Mouse (Mus musculus): Measurements from ENCODE around the gene Zdhhc25. TPM values are rescaled to one million over a fixed set of nuclear protein-coding genes. Genes with fewer than 3 reads are reported as not detected.
A peak's percentile ranks its signal among the peaks of the same experiment; 100 is the strongest.

Gene Zdhhc25
- polyA plus RNA-seq, 1 experiment = not detected

GRCm38 (mm10) chr15:88602496-88602895, 2.4 kb downstream of the Zdhhc25 start:
- H3K9me3 ChIP-seq (ENCODE audit: control insufficient read depth, low read length) = peaks cover 43% of the 10 kb centered on the region
- H3K36me3 ChIP-seq (ENCODE audit: control insufficient read depth) = no peaks in the 10 kb centered on the region
- no peak for TF ChIP-seq TAL1 (IDR thresholded peaks at IDR 0.05; ENCODE audit: low read length)
- TF ChIP-seq GATA1 (IDR thresholded peaks at IDR 0.05; ENCODE audit: low read length) = no peak
- no peaks in the 10 kb centered on the region for H3K4me1 ChIP-seq (ENCODE audit: control insufficient read depth)
- H3K4me3 ChIP-seq (replicated peaks) = no peak overlapping the region
- no peaks in the 10 kb centered on the region for H3K27me3 ChIP-seq (ENCODE audit: control insufficient read depth)

DNA sequence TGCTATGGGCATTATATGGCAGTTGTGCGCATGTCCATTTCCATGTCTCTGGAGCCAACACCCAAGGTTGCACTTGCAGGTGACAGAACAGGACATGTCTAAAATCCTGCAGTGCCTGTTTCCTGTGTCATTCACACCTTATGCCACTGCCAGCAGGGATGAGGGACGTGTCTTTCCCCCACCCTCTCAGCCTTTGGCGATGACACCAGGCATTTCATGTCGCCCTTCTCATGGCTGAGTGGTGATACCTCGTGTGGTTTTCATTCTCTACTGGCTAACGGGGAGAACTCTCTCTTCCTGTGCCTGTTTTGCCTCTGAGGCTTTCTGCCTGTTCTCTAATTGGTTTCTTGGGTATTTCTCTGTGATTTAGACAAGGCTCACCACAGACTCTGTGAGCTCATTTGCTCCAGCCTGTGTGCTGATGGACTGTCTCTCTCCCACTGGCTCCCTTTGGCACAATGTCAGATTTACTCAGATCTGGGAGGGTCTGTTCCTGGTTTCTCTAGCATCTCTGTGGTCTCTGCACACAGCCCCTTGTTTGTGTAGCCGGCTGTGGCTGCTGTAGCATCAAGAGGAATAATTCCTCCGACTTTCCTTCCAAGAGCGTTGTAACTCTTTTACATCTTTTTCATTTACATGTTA, 3.1 kb downstream of the Zdhhc25 start:
- no peak for TF ChIP-seq GATA1 (IDR thresholded peaks at IDR 0.05; ENCODE audit: low read length)
- Histone ChIP-seq H3K9me3 (ENCODE audit: control insufficient read depth, low read length) (peaks cover 36% of the 10 kb centered on the region), H3K4me1 (ENCODE audit: control insufficient read depth) (no peaks in the 10 kb centered on the region), H3K36me3 (ENCODE audit: control insufficient read depth) (no peaks in the 10 kb centered on the region), H3K27me3 (ENCODE audit: control insufficient read depth) (no peaks in the 10 kb centered on the region), H3K4me3 (replicated peaks) (no peak overlapping the region)

DNA sequence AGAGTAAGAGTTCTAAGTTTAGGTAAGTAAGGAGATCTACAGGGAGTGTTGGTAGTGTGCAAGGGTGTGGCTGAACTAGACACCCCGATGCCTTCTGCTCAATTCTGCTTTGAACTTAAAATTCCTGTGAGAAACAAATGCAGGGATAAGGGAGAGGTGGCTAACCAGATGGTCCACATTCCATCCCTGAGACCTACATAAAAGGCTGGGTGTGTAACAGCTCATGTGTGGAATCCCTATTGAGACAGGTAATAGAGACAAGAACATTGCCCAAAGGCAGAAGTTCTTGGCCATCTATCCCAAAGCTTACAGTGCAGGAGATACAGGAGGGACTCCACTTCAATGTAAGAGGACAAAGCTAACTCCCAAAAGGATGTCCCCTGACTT, 3.6 kb downstream of the Zdhhc25 start:
- H3K36me3 ChIP-seq (ENCODE audit: control insufficient read depth) = no peaks in the 10 kb centered on the region
- TF ChIP-seq GATA1 (IDR thresholded peaks at IDR 0.05; ENCODE audit: low read length) (no peak), TAL1 (IDR thresholded peaks at IDR 0.05; ENCODE audit: low read length) (no peak)
- H3K4me1 ChIP-seq (ENCODE audit: control insufficient read depth) = no peaks in the 10 kb centered on the region
- peaks cover 31% of the 10 kb centered on the region for H3K9me3 ChIP-seq (ENCODE audit: control insufficient read depth, low read length)
- H3K4me3 ChIP-seq (replicated peaks) = no peak overlapping the region
- no peaks in the 10 kb centered on the region for H3K27me3 ChIP-seq (ENCODE audit: control insufficient read depth)

- no peaks in the 10 kb centered on the region for H3K4me1 ChIP-seq (ENCODE audit: control insufficient read depth)
- H3K27me3 ChIP-seq (ENCODE audit: control insufficient read depth) = no peaks in the 10 kb centered on the region
- H3K36me3 ChIP-seq (ENCODE audit: control insufficient read depth) = no peaks in the 10 kb centered on the region
- peaks cover 23% of the 10 kb centered on the region for H3K9me3 ChIP-seq (ENCODE audit: control insufficient read depth, low read length)
- H3K4me3 ChIP-seq (replicated peaks) = no peak overlapping the region
- TF ChIP-seq TAL1 (IDR thresholded peaks at IDR 0.05; ENCODE audit: low read length) (no peak), GATA1 (IDR thresholded peaks at IDR 0.05; ENCODE audit: low read length) (no peak)
These were observed 4.7 kb downstream of the Zdhhc25 start for GRCm38 (mm10) chr15:88604669-88605414.

DNA sequence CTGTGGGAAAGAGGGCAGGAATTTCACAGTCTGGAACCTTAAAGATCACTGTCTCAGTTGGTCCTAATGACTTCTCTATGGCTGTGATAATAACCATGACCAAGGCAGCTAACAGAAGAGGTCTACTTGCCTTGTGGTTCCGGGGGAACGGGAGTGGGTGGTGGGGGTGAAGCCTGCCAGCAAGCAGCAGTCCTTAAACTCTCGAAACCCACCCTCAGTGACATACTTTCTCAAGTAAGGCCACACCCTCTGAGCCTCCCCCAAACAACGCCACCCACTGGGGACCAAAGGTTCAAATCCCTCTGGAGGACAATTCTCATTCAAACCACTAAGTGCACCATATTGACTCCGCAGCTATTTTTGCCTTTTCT, 5.3 kb downstream of the Zdhhc25 start:
- H3K36me3 ChIP-seq (ENCODE audit: control insufficient read depth) = no peaks in the 10 kb centered on the region

GRCm38 (mm10) chr15:88617125-88617524, 17.0 kb downstream of the Zdhhc25 start:
- H3K4me1 ChIP-seq (ENCODE audit: control insufficient read depth) = no peaks in the 10 kb centered on the region
- H3K9me3 ChIP-seq (ENCODE audit: control insufficient read depth, low read length) = peaks cover 2% of the 10 kb centered on the region; the same call in 1 of the 2 replicates
- no peak overlapping the region for H3K4me3 ChIP-seq (replicated peaks)
- no peaks in the 10 kb centered on the region for H3K27me3 ChIP-seq (ENCODE audit: control insufficient read depth)
- TF ChIP-seq TAL1 (IDR thresholded peaks at IDR 0.05; ENCODE audit: low read length) (no peak), GATA1 (IDR thresholded peaks at IDR 0.05; ENCODE audit: low read length) (no peak)
- no peaks in the 10 kb centered on the region for H3K36me3 ChIP-seq (ENCODE audit: control insufficient read depth)

More for the DNA sequence above, 5.3 kb downstream of the Zdhhc25 start:
- no peaks in the 10 kb centered on the region for H3K4me1 ChIP-seq (ENCODE audit: control insufficient read depth)
- no peaks in the 10 kb centered on the region for H3K27me3 ChIP-seq (ENCODE audit: control insufficient read depth)
- TF ChIP-seq TAL1 (IDR thresholded peaks at IDR 0.05; ENCODE audit: low read length) = no peak
- no peak overlapping the region for H3K4me3 ChIP-seq (replicated peaks)
- H3K9me3 ChIP-seq (ENCODE audit: control insufficient read depth, low read length) = peaks cover 18% of the 10 kb centered on the region

DNA sequence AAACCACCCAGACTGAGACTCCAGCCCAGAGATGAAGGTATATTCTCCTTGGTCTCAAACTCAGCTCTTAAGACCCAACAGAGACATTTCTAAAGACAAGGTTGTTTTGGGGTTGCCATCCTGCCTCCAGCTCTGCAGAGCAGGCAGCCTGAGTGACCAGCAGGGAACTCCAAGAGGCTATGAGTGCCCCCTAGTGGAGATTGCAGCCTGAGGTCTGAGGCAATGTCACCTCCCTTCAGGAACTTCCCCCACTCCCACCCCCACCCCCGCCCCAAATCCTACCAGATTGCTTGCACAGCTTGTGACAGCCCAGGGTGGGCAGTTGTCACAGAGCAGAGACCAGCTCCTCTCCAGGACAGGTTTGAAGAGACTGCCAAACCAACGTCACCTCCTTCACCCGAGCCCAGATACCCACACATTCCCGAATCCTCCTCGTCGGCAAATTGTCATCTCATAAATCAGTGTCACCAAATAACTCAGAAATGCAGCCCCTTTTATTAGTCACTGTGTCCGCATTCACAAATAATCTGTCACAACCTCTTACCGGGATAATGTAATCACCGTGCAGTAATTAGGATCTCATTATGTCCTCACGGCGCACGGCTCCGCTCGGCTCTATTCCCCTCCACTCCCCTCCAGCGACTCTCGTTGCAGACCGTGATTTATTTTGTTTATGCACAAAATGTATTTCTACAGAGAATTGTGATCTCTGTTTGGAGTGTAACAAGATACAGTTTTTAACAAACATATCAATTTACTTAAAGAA, 18.1 kb downstream of the Zdhhc25 start:
- Histone ChIP-seq H3K36me3 (ENCODE audit: control insufficient read depth) (no peaks in the 10 kb centered on the region), H3K4me1 (ENCODE audit: control insufficient read depth) (no peaks in the 10 kb centered on the region), H3K4me3 (replicated peaks) (no peak overlapping the region), H3K9me3 (ENCODE audit: control insufficient read depth, low read length) (peaks cover 2% of the 10 kb centered on the region; the same call in 1 of the 2 replicates), H3K27me3 (ENCODE audit: control insufficient read depth) (no peaks in the 10 kb centered on the region)
- TF ChIP-seq TAL1 (IDR thresholded peaks at IDR 0.05; ENCODE audit: low read length) (no peak), GATA1 (IDR thresholded peaks at IDR 0.05; ENCODE audit: low read length) (no peak)

DNA sequence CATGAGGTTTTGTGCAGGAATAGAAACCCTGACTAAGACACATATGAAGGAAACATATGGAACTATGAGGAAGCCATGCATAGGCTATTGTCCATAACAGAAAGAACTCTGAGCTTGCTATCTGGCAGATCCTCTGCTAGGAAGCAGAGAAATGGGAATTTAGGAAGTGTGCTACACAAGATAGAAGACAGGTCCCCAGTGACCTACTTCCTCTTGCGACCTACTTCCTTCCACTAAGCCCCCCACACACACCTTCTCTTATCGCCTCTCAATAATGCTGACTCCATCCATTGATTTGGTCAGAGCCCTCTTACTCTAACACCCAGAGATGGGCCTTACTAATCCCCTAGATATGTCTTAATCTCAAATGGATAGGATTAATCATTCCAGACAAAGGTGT, 19.9 kb downstream of the Zdhhc25 start:
- Histone ChIP-seq H3K9me3 (ENCODE audit: control insufficient read depth, low read length) (peaks cover 2% of the 10 kb centered on the region; the same call in 1 of the 2 replicates), H3K36me3 (ENCODE audit: control insufficient read depth) (no peaks in the 10 kb centered on the region), H3K4me3 (replicated peaks) (no peak overlapping the region), H3K27me3 (ENCODE audit: control insufficient read depth) (no peaks in the 10 kb centered on the region), H3K4me1 (ENCODE audit: control insufficient read depth) (no peaks in the 10 kb centered on the region)
- TF ChIP-seq GATA1 (IDR thresholded peaks at IDR 0.05; ENCODE audit: low read length) = no peak
- no peak for TF ChIP-seq TAL1 (IDR thresholded peaks at IDR 0.05; ENCODE audit: low read length)

DNA sequence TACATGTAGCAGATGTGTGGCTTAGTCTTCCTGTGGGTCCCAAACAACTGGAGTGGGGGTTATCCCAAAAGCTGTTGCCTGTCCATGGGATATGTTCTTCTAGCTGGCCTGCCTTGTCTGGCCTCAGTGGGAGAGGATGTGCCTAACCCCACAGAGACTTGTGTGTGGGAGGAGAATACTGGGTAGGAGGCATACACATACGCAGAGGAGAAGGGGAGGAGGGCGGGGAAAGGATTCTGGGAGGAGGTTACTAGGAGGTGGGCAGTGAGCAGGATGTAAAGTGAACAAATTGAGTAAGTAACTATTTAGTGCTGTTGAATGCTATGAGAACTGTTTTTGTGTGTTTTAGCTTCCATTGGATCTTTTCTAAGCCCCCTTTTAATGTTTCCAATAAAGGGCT, 23.8 kb downstream of the Zdhhc25 start:
- no peaks in the 10 kb centered on the region for H3K36me3 ChIP-seq (ENCODE audit: control insufficient read depth)
- no peak for TF ChIP-seq GATA1 (IDR thresholded peaks at IDR 0.05; ENCODE audit: low read length)
- peak; percentile 25; the same call in 1 of the 3 replicates for TF ChIP-seq TAL1 (IDR thresholded peaks at IDR 0.05; ENCODE audit: low read length)
- no peak overlapping the region for H3K4me3 ChIP-seq (replicated peaks)
- H3K4me1 ChIP-seq (ENCODE audit: control insufficient read depth) = no peaks in the 10 kb centered on the region
- no peaks in the 10 kb centered on the region for H3K27me3 ChIP-seq (ENCODE audit: control insufficient read depth)
- no peaks in the 10 kb centered on the region; the same call in 1 of the 2 replicates for H3K9me3 ChIP-seq (ENCODE audit: control insufficient read depth, low read length)

Data from erythroblast, embryonic 14.5 days (primary cell).